Mouse (Mus musculus) intestine, postnatal 0 days (tissue): Measurements from ENCODE around the gene Oaz1. TPM values are rescaled to one million over a fixed set of nuclear protein-coding genes. Genes with fewer than 3 reads are reported as not detected.
A peak's percentile ranks its signal among the peaks of the same experiment; 100 is the strongest.

Experiments
- ATAC-seq: fragments of 200-750 bp; cut with Nextera tagmentation; 2 replicates; pipeline ENCODE4 v1.8.0; 2017; ENCODE audit warnings: mild to moderate bottlenecking, moderate TSS enrichment, moderate library complexity
- H3K27ac ChIP-seq: fragments of 300-500 bp; sonication (generic); 2 replicates; pipeline ENCODE4 v1.5.1; 2014; ENCODE audit warnings: mild to moderate bottlenecking, low read depth, low read length, moderate library complexity
- H3K27me3 ChIP-seq: fragments of 300-500 bp; sonication (generic); replicated peaks from 2 replicates; pipeline ENCODE4 v1.6.1; 2014; ENCODE audit warnings: low read length, mixed read lengths; ENCODE audit not compliant: control insufficient read depth, insufficient read depth
- H3K36me3 ChIP-seq: fragments of 300-500 bp; sonication (generic); 2 replicates; pipeline ENCODE4 v1.6.1; 2014; ENCODE audit warnings: mild to moderate bottlenecking, moderate library complexity; ENCODE audit not compliant: control insufficient read depth, insufficient read depth
- H3K4me1 ChIP-seq: fragments of 300-500 bp; sonication (generic); replicated peaks from 2 replicates; pipeline ENCODE4 v1.6.1; 2014; ENCODE audit warnings: antibody characterized with exemption, low read length, mixed read lengths; ENCODE audit not compliant: control insufficient read depth, insufficient read depth
- H3K4me2 ChIP-seq: fragments of 300-500 bp; sonication (generic); replicated peaks from 2 replicates; pipeline ENCODE4 v1.6.1; 2014; ENCODE audit warnings: low read depth, mild to moderate bottlenecking, moderate library complexity
- H3K4me3 ChIP-seq: fragments of 300-500 bp; sonication (generic); 2 replicates; pipeline ENCODE4 v1.5.1; 2014; ENCODE audit warnings: low read depth, low read length
- H3K9ac ChIP-seq: fragments of 300-500 bp; sonication (generic); 2 replicates; pipeline ENCODE4 v1.6.1; 2014; ENCODE audit warnings: mild to moderate bottlenecking, low read depth, low read length
- H3K9me3 ChIP-seq: fragments of 300-500 bp; sonication (generic); 2 replicates; pipeline ENCODE4 v1.6.1; 2016; ENCODE audit warnings: mixed run types; ENCODE audit not compliant: control insufficient read depth
- CTCF ChIP-seq: sonication (generic); IDR thresholded peaks from 2 replicates; pipeline ENCODE4 v1.5.1; 2016; ENCODE audit warnings: low read depth, mild to moderate bottlenecking, control low read depth, antibody characterized with exemption, moderate library complexity
- WGBS: fragments of 180-500 bp; shearing (Covaris S2); extraction: QIAGEN DNeasy Blood & Tissue Kit; methylation state at CpG from one replicate; pipeline ENCODE4 v1.1.7; 2014; 5-methylcytosine and 5-hydroxymethylcytosine counted together
- polyA plus RNA-seq: library from polyadenylated mRNA; unstranded; fragments of >200 nt; fragmentation: Nextera tagmentation; extraction: Ambion mirVana; gene quantifications from 2 replicates; pipeline ENCODE4 v1.2.1, GENCODE M21; 2015

Oaz1 gene
- polyA plus RNA-seq, 1 experiment from 2014 or later = 1,019 TPM

GRCm38 (mm10) chr10:80845055-80845693 is 18.7 kb downstream of the Oaz1 start:
- H3K4me1 ChIP-seq = no peaks in the 10 kb centered on the region
- WGBS = 70% methylated on average over 8 of the region's 8 CpGs
- ATAC-seq = no peak
- no peak overlapping the region for H3K9ac ChIP-seq
- H3K9me3 ChIP-seq = no peaks in the 10 kb centered on the region
- no peak overlapping the region for H3K4me2 ChIP-seq
- no peak overlapping the region for H3K4me3 ChIP-seq
- H3K36me3 ChIP-seq = no peaks in the 10 kb centered on the region
- H3K27me3 ChIP-seq = peaks cover 34% of the 10 kb centered on the region
- no peak overlapping the region for H3K27ac ChIP-seq
- no peak for TF ChIP-seq CTCF

DNA sequence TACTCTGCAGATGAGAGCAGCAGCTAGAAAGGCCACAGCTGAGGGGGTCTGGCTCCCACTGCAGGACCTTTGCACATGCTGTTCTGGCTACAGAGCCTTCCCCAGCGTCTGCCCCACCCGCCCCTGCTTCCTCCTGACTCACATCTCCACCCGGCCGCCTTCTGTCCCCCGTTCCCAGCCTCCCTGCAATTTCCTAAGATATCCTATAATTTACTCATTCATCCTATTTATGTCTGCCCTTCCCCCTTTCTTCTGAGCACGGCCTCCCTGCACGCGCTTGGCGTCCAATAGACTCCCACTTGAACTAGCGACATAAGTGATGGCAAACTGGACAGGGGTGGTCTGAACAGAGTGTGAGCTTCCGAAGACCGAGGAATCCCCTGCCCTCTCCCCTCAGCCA is 19.3 kb downstream of the Oaz1 start:
- H3K27me3 ChIP-seq = peaks cover 34% of the 10 kb centered on the region
- no peaks in the 10 kb centered on the region for H3K9me3 ChIP-seq
- H3K4me1 ChIP-seq = no peaks in the 10 kb centered on the region
- H3K4me2 ChIP-seq = no peak overlapping the region
- 66% methylated on average over 12 of the region's 12 CpGs for WGBS
- ATAC-seq = no peak
- H3K27ac ChIP-seq = no peak overlapping the region
- no peak for TF ChIP-seq CTCF
- no peak overlapping the region for H3K4me3 ChIP-seq
- H3K36me3 ChIP-seq = no peaks in the 10 kb centered on the region
- H3K9ac ChIP-seq = no peak overlapping the region

GRCm38 (mm10) chr10:80848571-80848970 is 22.1 kb downstream of the Oaz1 start:
- Histone ChIP-seq H3K4me2 (no peak overlapping the region), H3K9ac (no peak overlapping the region)
- 9% methylated on average over 10 of the region's 10 CpGs for WGBS

DNA sequence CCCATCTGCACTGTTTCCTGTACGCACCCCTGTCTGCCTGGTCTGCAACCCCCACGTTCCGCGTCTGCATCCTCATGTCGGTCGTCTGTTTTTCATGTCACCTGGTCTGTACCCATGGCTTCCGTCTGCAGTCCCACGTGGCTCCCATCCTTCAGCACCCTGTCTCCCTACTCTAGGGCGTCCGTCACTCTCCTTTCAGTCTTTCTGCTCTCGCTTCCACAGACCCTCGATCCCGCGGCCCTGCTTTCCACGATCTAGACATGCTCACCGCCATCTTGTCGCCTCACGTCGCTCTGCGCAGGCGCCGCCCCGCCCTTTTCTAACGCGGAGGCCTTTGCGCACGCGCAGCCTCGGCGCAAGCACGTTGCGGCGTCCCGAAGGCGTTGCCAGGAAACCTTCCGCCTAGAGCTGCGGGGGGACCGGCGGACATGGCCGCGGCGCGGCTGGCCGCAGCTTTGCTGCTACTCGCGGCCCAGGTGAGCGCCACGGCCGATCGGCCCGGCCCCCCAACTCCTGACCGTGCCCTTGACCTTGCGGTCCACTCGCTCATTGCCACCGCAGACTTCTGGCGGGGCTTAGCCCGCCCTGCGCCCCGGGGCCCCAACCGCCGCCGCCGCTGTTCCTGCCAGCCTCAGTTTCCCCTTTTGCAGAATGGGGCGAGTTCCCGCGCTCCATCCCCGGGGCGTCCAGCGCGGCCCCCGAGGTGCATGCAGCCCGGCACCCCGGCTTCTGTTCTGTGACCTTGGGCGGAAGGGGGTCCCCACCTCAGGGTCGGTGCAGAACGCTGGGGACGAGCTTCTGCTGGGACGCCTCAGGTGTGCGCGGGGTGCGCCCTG is 28.7 kb downstream of the Oaz1 start, which contains the start of the genes Lsm7 and Sppl2b:
TSS of gene Lsm7 (minus strand) at position 297 of the 836 bp plus-strand sequence.
TSS of gene Sppl2b (plus strand) at position 363 of the 836 bp plus-strand sequence.
- no peaks in the 10 kb centered on the region for H3K27me3 ChIP-seq
- H3K9ac ChIP-seq = peak within 1 kb of the TSS; percentile 77
- no peaks in the 10 kb centered on the region for H3K9me3 ChIP-seq
- under 1% methylated on average over 81 of the region's 81 CpGs for WGBS
- ATAC-seq = peak; percentile 67
- H3K4me3 ChIP-seq = peak within 1 kb of the TSS; percentile 92
- no peak for TF ChIP-seq CTCF
- peak within 1 kb of the TSS; percentile 100 for H3K4me2 ChIP-seq
- H3K27ac ChIP-seq = no peak within 1 kb of the TSS
- peaks cover 22% of the 10 kb centered on the region for H3K36me3 ChIP-seq
- peaks cover 12% of the 10 kb centered on the region; the same call in 1 of the 2 replicates for H3K4me1 ChIP-seq

More at GRCm38 (mm10) chr10:80848571-80848970, 22.1 kb downstream of the Oaz1 start:
- ATAC-seq = no peak
- H3K36me3 ChIP-seq = peaks cover 22% of the 10 kb centered on the region
- H3K4me3 ChIP-seq = no peak overlapping the region
- no peaks in the 10 kb centered on the region for H3K9me3 ChIP-seq
- no peak for TF ChIP-seq CTCF
- peaks cover 18% of the 10 kb centered on the region for H3K27me3 ChIP-seq
- H3K27ac ChIP-seq = no peak overlapping the region
- no peaks in the 10 kb centered on the region for H3K4me1 ChIP-seq

DNA sequence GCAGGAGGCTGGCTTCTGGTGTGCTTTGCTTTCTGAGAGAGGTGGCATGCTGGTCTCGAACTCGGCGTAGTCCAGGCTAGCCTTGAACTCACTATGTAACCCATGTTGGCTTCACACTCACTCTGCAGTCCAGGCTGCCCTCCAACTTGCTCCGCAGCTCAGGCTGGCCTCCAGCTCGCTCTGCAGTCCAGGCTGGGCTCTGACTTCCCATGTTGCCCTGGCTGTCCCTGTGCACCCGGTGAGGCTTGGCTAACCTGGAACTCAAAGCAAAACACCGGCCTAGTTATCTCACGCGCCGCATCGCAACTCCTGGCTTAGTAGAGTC is 29.3 kb downstream of the Oaz1 start:
- Histone ChIP-seq H3K4me3 (peak overlapping the region; percentile 92), H3K4me2 (peak overlapping the region; percentile 100), H3K9me3 (no peaks in the 10 kb centered on the region), H3K27ac (no peak overlapping the region), H3K4me1 (peaks cover 12% of the 10 kb centered on the region; the same call in 1 of the 2 replicates), H3K9ac (peak overlapping the region; percentile 77), H3K27me3 (no peaks in the 10 kb centered on the region), H3K36me3 (peaks cover 22% of the 10 kb centered on the region)
- TF ChIP-seq CTCF = no peak
- no peak for ATAC-seq
- WGBS = 14% methylated on average over 11 of the region's 11 CpGs

GRCm38 (mm10) chr10:80856267-80856666 is 29.8 kb downstream of the Oaz1 start:
- no peaks in the 10 kb centered on the region for H3K9me3 ChIP-seq
- peaks cover 20% of the 10 kb centered on the region for H3K36me3 ChIP-seq
- 66% methylated on average over 3 of the region's 3 CpGs for WGBS
- TF ChIP-seq CTCF = no peak
- H3K4me1 ChIP-seq = peaks cover 12% of the 10 kb centered on the region; the same call in 1 of the 2 replicates
- peak overlapping the region; percentile 100 for H3K4me2 ChIP-seq
- H3K9ac ChIP-seq = no peak overlapping the region
- no peak overlapping the region for H3K4me3 ChIP-seq
- H3K27me3 ChIP-seq = no peaks in the 10 kb centered on the region
- H3K27ac ChIP-seq = no peak overlapping the region
- ATAC-seq = no peak
